Mouse (Mus musculus) cerebellum, postnatal 36 days (tissue): ENCODE data around the gene Ctrc.
A peak's percentile ranks its signal among the peaks of the same experiment; 100 is the strongest.

Source experiments
- DNase-seq, 2 experiments: peaks; one replicate each; pipeline ENCODE4 v3.0.0; 2021 to 2022; ENCODE audit warnings: mixed read lengths in 2 of 2

The Ctrc gene

DNA sequence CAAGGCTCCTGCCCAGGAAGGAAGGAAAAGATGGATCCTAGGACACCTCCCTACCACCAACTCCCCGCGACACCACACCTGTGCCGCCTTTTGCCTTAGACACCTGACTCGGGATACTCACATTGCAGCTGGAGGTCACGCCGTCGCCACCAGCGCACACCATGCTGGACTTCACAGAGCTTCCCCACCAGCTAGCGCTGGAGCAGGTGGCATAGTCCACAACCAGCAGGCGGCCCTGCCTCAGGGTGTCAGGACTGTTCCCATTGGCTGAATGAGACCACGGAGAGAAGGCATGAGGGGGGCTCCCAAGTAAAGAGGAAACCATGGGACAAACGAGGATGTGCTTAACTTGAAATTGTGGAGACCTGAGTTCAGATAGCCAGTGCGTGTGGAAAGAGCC is 27.3 kb downstream of the Ctrc start:
- DNase-seq = no peak

DNA sequence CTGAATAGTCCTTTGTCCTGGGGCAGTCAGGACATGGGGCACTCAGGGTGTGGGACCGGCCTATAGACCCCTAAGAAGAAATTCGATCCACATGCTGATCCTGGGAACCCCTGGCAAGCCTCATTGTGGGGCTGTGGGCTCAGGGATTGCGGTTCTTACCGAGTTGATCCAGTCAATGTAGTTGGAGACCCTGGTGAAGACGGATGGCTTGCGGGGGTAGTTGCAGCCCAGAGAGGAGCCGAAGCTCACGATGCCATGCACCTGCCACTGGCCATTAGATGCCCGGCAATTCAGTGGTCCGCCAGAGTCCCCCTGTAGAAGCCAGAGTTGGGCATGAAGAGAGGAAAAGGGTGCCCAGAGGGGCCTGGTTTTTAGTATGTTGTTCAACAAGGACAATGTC is 28.5 kb downstream of the Ctrc start:
- DNase-seq = no peak

DNA sequence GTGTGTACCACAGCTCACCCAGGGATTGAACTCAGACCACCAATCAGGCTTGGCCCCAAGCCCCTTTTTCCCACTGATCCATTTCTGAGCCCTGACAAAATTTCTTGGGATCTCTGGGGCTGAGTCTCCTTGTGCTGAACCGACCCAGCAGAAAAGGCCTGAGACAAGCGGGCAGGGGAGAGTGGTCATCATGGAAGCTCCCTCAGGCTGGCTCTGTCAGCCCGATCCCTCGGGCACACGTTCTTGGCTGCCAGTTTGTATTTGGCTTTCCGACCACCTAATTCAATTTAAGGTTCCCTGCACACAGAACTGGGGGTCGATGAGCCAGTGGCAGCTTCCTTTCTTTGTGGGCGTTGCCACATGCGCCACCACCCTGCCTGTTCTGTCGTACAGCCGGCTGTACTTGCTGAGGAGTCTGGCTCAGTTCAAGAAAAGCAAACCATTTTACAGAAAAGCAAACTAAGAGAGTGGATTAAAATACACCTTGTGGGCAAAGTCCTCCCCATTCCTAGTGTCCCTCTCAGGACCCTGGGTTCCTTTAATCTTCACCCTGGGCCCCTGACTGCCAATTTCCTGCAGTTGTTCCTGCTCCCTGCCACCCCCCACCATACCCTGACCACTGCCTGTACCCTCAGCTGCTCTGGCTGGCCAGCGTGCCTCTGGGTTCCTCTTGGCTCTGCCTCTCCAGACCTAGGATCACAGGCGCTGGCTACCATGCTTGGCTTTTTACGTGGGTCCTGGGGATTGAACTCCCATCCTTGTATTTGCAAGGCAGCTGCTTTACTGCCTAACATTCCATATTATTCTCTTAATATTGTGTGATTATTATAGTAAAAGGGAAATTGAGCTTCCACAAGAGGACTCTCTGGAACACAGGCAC is 29.1 kb downstream of the Ctrc start:
- no peak for DNase-seq

DNA sequence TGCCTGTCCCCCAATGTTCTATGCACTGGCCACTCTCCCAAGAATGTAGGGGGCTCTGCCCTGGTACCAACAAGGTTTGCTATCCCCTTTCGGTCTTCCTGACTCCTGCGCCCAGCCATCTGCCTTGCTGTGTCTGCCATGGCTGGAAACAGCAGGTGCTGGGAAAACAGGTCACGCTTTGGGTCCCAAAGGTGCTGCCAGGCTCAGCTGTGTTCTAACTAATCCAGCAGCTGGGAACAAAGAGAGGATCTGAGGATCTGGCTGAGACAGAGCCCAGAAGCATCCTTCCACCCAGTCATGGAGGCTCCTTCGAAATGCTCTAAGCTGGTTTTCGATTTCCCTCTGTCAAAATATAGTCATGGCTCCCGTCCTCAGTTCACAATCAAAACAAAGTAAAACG is 29.9 kb downstream of the Ctrc start:
- DNase-seq = no peak

GRCm38 (mm10) chr4:141811375-141811774 is 34.8 kb downstream of the Ctrc start:
- no peak for DNase-seq

- no peak for DNase-seq
Measured at GRCm38 (mm10) chr4:141810975-141811374, 35.2 kb downstream of the Ctrc start.

DNA sequence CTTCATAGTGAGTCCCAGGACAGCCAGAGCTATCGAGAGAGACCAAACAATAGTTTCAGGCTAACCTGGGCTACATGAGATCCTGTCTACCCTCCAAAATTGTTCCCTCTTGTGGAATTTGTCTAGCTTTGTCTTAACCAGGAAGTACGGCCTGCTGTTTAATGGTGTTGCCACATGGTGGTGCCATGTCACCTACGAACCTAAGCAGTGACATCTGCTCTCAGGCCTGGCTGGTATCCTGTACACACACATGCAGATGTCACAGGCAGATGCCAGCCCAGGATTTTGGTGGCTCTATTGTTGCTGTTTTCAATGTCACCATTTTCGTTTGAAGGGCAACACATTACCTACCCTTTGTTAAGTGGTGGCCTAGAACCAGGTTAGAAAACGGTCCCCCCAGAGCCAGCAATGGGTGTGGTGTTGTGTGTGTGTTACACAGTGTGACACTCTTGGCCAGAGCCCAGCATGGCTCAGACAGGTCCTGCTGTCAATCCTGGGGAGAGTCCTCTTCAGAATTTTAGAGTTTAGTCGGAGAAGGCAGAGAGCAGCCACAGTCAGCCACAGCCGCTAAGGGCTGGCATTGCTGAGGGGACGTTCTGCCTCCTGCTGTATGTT is 36.2 kb downstream of the Ctrc start:
- DNase-seq = no peak

DNA sequence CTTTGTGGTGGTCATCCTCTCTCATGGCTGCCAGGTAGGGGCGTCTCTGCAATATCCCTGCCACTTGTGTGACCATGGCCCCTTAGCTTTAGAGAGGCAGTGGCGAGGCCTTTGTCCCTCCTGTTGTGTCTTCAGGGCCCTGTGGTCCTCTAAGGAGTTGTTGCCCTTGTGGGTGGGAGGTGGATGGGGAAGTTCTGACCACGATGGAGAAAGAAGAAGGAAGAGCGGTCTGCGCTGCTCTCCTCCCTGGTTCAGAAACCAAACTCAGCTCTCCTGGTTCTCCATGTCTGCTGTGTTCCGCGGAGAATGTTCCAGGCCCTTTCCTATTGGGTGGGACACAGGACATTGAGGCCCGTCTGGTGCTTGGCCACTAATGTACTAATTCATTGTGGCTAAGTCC is 40.3 kb downstream of the Ctrc start:
- no peak for DNase-seq

DNA sequence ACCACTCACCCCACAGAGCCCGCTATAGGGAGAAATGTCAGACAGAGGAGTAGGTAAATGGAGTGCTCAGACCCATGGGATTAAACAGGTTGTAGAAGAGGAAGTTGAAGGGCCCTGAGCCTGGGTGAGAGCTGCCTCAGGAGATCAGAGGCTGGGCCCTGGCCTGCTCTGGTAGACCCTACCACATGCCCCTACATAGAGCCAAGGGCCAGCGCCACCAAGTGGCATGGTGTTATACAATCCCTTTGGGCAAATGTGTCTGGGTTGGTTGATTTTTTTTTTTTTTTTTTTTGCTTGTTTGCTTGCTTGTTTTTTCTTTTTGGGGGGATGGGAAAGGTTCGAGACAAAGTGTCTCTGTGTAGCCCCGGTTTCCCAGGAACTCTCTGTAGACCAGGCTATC is 42.1 kb downstream of the Ctrc start:
- DNase-seq = no peak

GRCm38 (mm10) chr4:141797545-141797944 is 48.6 kb downstream of the Ctrc start:
- DNase-seq = no peak

DNA sequence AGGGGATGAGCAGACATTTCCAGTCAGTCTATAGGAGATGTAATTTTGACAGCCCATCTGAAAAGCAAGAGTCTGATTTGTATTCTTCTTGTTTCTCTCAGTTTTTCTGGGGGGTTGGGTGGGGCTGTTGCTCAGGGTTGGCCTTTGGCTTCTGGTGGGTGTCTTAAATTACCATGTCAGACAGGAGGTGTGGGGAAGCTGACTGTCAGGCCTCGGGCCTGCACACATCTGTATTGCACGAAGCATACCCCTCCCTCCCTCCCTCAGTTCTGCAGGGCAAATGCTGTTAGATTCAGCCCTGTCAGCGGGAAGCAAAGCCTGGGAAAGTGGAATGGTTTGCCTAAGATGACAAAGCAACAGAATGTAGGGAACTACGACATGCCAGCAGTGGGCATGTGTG is 49.2 kb downstream of the Ctrc start:
- DNase-seq = no peak

GRCm38 (mm10) chr4:141796356-141796755 is 49.8 kb downstream of the Ctrc start:
- DNase-seq = peak in 1 of 2 experiments; percentile 10

DNA sequence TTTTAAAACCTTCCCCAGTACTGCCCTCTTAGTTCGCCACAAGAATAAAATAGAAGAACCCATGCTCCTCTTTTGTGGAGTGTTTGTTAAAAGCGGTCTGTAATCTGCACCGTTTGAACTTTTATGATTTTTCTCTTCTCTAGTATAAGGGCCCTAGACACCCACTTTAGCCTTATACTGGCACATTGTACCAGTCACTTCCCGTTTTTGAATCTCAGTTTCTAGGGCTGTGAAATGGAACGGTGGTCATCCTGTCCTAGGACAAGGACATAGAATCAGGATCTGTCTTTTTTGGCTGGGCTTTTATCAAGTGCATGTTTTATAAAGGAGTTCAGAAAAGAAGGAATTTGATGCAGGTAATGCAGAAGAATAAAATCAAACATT is 52.0 kb downstream of the Ctrc start:
- no peak for DNase-seq

DNA sequence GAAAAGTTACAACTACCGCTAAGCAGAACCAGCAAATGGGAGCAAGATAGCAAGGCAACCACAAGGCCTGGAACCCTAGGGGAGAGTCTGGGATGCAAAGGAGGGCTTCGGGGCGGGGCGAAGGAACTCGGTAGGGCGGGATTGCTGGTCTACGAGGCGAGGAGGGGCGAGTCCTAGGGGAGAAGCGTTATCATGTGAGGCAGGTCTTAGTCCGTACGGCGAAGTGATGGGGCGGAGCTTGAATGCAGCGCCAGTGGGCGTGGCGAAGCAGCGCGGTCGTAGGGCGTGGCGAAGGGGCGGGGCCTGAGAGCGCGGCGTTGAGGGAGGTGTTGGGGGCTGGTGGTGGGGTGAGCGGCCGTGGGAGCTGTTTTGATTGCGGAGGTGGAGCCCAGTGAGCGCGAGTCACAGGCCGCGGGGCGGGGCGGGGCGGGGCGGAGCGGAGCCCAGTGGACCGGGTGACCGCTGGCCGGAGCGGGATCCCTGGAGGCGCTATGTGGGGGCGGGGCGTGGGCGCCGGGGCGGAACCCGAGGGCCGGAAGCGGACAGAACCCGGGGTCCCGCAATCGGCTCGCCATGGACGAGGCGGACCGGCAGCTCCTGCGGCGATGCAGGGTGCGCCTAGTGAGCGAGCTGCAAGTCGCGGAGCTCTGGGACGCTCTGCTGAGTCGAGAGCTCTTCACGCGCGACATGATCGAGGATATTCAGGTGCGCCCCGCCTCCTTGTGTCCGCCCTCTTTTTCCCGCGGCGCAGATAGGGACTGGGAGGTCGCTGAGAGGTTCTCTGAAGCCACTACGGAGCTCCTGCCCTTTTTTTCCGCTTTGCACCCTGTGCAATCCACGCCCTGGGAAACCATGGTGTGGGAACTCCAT is 52.6 kb downstream of the Ctrc start, which contains the start of gene Casp9:
Casp9 (plus strand) TSS at position 331 of the 870 bp plus-strand sequence.
- DNase-seq = peak; percentile 96

GRCm38 (mm10) chr4:141792554-141793281 is 53.4 kb downstream of the Ctrc start:
- peak in 1 of 2 experiments; percentile 10 for DNase-seq

GRCm38 (mm10) chr4:141791951-141792350 is 54.2 kb downstream of the Ctrc start:
- DNase-seq = peak; percentile 24 to 51

- DNase-seq = no peak
Measured at GRCm38 (mm10) chr4:141791486-141791885, 54.7 kb downstream of the Ctrc start.

GRCm38 (mm10) chr4:141790524-141790990 is 55.6 kb downstream of the Ctrc start, which contains the start of gene Dnajc16:
TSS of gene Dnajc16 (minus strand) at chr4:141790931.
- DNase-seq = peak; percentile 96 to 97

- DNase-seq = no peak
Measured at GRCm38 (mm10) chr4:141789564-141790218, 56.5 kb downstream of the Ctrc start.

DNA sequence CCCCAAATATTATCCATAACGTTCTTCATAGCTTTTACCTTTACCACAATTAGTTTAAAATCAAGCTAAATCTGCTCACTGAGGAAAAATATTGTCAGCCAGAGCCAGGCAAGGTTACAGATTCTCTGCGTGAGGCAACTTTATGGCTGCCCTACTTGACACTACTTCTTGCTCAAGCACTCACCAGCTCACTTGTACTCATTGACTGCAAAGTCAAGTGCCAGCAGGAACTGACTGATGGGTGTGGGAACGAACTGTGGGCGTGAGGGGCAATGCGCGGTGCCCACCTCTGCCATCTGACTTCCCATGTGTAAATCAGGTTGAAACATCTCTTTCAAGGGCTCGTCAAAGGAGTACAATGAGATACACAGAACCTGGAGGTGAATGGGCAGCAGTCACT is 58.7 kb downstream of the Ctrc start:
- no peak for DNase-seq

GRCm38 (mm10) chr4:141787046-141787445 is 59.1 kb downstream of the Ctrc start:
- no peak for DNase-seq

DNA sequence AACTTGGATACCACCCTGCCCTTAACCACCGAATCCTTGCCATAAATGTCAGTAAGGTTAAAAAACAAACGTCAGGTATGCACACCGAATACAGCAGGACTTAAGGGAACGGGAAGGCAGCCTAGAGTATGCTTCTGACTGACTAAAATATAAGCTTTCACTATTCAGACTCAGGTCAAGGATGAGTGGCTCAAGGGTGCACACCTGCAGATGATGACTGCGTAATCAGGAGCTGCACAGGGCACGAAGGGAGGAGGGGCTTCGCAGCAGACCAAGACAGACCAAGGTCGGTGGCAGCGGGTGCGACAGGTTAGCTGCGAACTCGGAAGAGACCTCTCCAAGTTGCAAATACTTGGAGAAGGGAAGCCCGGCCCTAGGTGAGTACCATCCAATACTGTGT is 60.0 kb downstream of the Ctrc start:
- no peak for DNase-seq
